Mouse (Mus musculus) C2C12 (cell line): ENCODE data around the gene Acly.

Experiments used
- CTCF ChIP-seq: IDR thresholded peaks from one replicate; pipeline ENCODE4 v1.5.1; 2011; ENCODE audit not compliant: control insufficient read depth, insufficient read depth, insufficient read length
- FOSL1 ChIP-seq: IDR thresholded peaks from one replicate; pipeline ENCODE4 v1.8.0; 2011; ENCODE audit warnings: mild to moderate bottlenecking, low read length; ENCODE audit not compliant: poor library complexity, insufficient read depth, severe bottlenecking
- MAX ChIP-seq: IDR thresholded peaks from one replicate; pipeline ENCODE4 v1.6.1; 2011; ENCODE audit warnings: mild to moderate bottlenecking, control low read depth
- MYOD1 ChIP-seq: IDR thresholded peaks from one replicate; pipeline ENCODE4 v1.6.1; 2011; ENCODE audit warnings: low read depth; ENCODE audit not compliant: control insufficient read depth, insufficient read length
- MYOG ChIP-seq: IDR thresholded peaks from one replicate; pipeline ENCODE4 v1.6.1; 2011; ENCODE audit not compliant: control insufficient read depth, insufficient read length; ENCODE audit errors: extremely low read depth

DNA sequence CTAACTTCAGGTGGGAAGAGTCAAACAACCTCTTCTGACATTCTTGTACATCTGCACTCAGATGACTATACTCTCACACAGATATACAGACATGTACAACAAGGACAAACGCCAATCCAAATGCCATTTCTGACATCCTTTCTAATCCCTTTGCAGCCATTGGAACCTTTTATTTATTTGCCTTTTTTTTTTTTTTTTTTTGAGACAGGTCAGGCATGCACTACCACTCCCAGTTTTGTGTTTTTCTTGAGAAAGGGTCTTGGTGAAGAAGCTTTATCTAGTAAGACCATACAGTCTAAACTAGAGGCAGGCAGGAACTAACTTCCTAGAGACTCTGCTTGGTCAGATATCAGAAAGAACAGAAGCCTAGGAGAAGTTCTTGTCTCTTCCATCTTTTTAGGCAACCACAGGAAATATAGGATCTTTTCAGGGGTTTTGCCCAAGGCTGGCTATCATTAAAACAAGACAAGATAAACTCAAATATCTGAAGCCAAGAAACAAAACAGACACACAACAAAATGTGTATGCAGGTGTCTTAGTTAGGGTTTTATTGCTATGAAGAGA lies 62.5 kb downstream of the Acly start:
- TF ChIP-seq MYOG (no peak), CTCF (no peak), MAX (no peak), MYOD1 (no peak), FOSL1 (no peak)
